ENCODE assay signal across 8 mouse cellular contexts in genomic region chr14:120373026-120374024, GRCm38 (mm10).
DNase-seq lines count a peak whose midpoint lies in the region; ATAC-seq and TF ChIP-seq lines count a peak whose summit lies in the region.

No protein-coding gene starts in this region.

- ATAC-seq in heart, embryonic 14.5 days (ENCODE audit: insufficient number of reproducible peaks, insufficient read depth, low FRiP score, low read depth): no peak
- no peak for ATAC-seq in kidney, postnatal 0 days (replicated peaks; ENCODE audit: low FRiP score, low read depth)
- ATAC-seq in midbrain, embryonic 11.5 days (ENCODE audit: low FRiP score): no peak
- ATAC-seq in midbrain, embryonic 15.5 days (replicated peaks): no peak

- no peaks in the 10 kb centered on the region for H3K27me3 ChIP-seq in heart, embryonic 14.5 days (ENCODE audit: control insufficient read depth, insufficient read depth, low read length)
- H3K27me3 ChIP-seq in kidney, postnatal 0 days (ENCODE audit: insufficient read depth, low read length): no peaks in the 10 kb centered on the region
- no peaks in the 10 kb centered on the region for H3K27me3 ChIP-seq in midbrain, embryonic 11.5 days (ENCODE audit: control insufficient read depth, insufficient read depth, low read length)
- H3K27me3 ChIP-seq in midbrain, embryonic 15.5 days (replicated peaks): no peaks in the 10 kb centered on the region

- peak overlapping the region; percentile 14; the same call in 1 of the 2 replicates for H3K4me2 ChIP-seq in heart, embryonic 14.5 days (ENCODE audit: low read length)
- no peak overlapping the region for H3K4me2 ChIP-seq in kidney, postnatal 0 days (ENCODE audit: low read length)
- H3K4me2 ChIP-seq in midbrain, embryonic 11.5 days: no peak overlapping the region
- no peak overlapping the region for H3K4me2 ChIP-seq in midbrain, embryonic 15.5 days

- H3K9ac ChIP-seq in heart, embryonic 14.5 days (ENCODE audit: low read length): no peak overlapping the region
- H3K9ac ChIP-seq in kidney, postnatal 0 days (ENCODE audit: low read depth, low read length): no peak overlapping the region
- no peak overlapping the region for H3K9ac ChIP-seq in midbrain, embryonic 11.5 days (ENCODE audit: low read length)
- no peak overlapping the region for H3K9ac ChIP-seq in midbrain, embryonic 15.5 days

- WGBS in heart, embryonic 14.5 days: 21% methylated on average over 11 of the region's 11 CpGs
- 44% methylated on average over 11 of the region's 11 CpGs for WGBS in kidney, postnatal 0 days
- WGBS in midbrain, embryonic 11.5 days: 83% methylated on average over 11 of the region's 11 CpGs
- WGBS in midbrain, embryonic 15.5 days: 82% methylated on average over 11 of the region's 11 CpGs

- H3K9me3 ChIP-seq in heart, embryonic 14.5 days (ENCODE audit: control insufficient read depth, low read length): no peaks in the 10 kb centered on the region
- H3K9me3 ChIP-seq in kidney, postnatal 0 days (replicated peaks; ENCODE audit: low read length): no peaks in the 10 kb centered on the region
- no peaks in the 10 kb centered on the region for H3K9me3 ChIP-seq in midbrain, embryonic 11.5 days (ENCODE audit: control insufficient read depth, low read length)
- H3K9me3 ChIP-seq in midbrain, embryonic 15.5 days: no peaks in the 10 kb centered on the region

- H3K4me3 ChIP-seq in heart, embryonic 14.5 days (ENCODE audit: control insufficient read depth in 1 of 2, insufficient read depth in 1 of 2, low read depth in 1 of 2, low read length in 2 of 2): no peak overlapping the region
- H3K4me3 ChIP-seq in kidney, postnatal 0 days (replicated peaks; ENCODE audit: low read depth, low read length): no peak overlapping the region
- H3K4me3 ChIP-seq in midbrain, embryonic 11.5 days (ENCODE audit: low read depth, low read length): no peak overlapping the region
- no peak overlapping the region for H3K4me3 ChIP-seq in midbrain, embryonic 15.5 days

- no peaks in the 10 kb centered on the region for H3K36me3 ChIP-seq in heart, embryonic 14.5 days (ENCODE audit: control insufficient read depth, insufficient read depth, low read length)
- no peaks in the 10 kb centered on the region for H3K36me3 ChIP-seq in kidney, postnatal 0 days (ENCODE audit: insufficient read depth, low read length)
- no peaks in the 10 kb centered on the region for H3K36me3 ChIP-seq in midbrain, embryonic 11.5 days (ENCODE audit: control insufficient read depth, insufficient read depth, low read length)
- H3K36me3 ChIP-seq in midbrain, embryonic 15.5 days (replicated peaks): no peaks in the 10 kb centered on the region

- no peak for TF ChIP-seq CTCF in kidney, postnatal 0 days (IDR thresholded peaks at IDR 0.05; ENCODE audit: low read depth)

- H3K27ac ChIP-seq in heart, embryonic 14.5 days (replicated peaks in 1 of 2; ENCODE audit: control insufficient read depth in 1 of 2, insufficient read depth in 1 of 2, low read depth in 2 of 2, low read length in 2 of 2): peak overlapping the region; percentile 2 to 68
- peak overlapping the region; percentile 14; the same call in 1 of the 2 replicates for H3K27ac ChIP-seq in kidney, postnatal 0 days
- no peak overlapping the region for H3K27ac ChIP-seq in midbrain, embryonic 11.5 days (ENCODE audit: low read depth, low read length)
- no peak overlapping the region for H3K27ac ChIP-seq in midbrain, embryonic 15.5 days

- no peak for DNase-seq in heart, postnatal 14 days
- DNase-seq in 416B (ENCODE audit: low read depth): peak; percentile 49
- DNase-seq in adipocyte (ENCODE audit: low spot score): peak; percentile 55
- DNase-seq in kidney, postnatal 0 days (ENCODE audit: low spot score): peak; percentile 57
- DNase-seq in midbrain, embryonic 11.5 days (ENCODE audit: low spot score, missing footprints): no peak
- DNase-seq in cerebellum, postnatal 25 days: no peak

- intact Hi-C loops in heart, postnatal 14 days (cut with DNase I): no loop called here

- H3K4me1 ChIP-seq in heart, embryonic 14.5 days (ENCODE audit: control insufficient read depth in 2 of 2, insufficient read depth in 2 of 2, low read length in 2 of 2): peaks cover 38 to 75% of the 10 kb centered on the region in 2 experiments
- peaks cover 40% of the 10 kb centered on the region for H3K4me1 ChIP-seq in kidney, postnatal 0 days (replicated peaks; ENCODE audit: insufficient read depth, low read length)
- H3K4me1 ChIP-seq in midbrain, embryonic 11.5 days (ENCODE audit: control insufficient read depth, insufficient read depth, low read length): no peaks in the 10 kb centered on the region
- no peaks in the 10 kb centered on the region for H3K4me1 ChIP-seq in midbrain, embryonic 15.5 days

Comparison
In these comparisons a context has a peak if more than half of its experiments do, and no peak if none do; other contexts are left out.
1. H3K27ac ChIP-seq: peak in heart, embryonic 14.5 days (2 of 2) and kidney, postnatal 0 days (single experiment); none in midbrain, embryonic 11.5 days (single experiment) and midbrain, embryonic 15.5 days (single experiment).
2. DNase-seq: peak in 416B (single experiment), adipocyte (single experiment) and kidney, postnatal 0 days (single experiment); none in heart, postnatal 14 days (0 of 2), midbrain, embryonic 11.5 days (single experiment) and cerebellum, postnatal 25 days (0 of 2).